Mouse (Mus musculus) limb, embryonic 11.5 days (tissue): Measurements from ENCODE around the gene 2810408A11Rik. TPM values are rescaled to one million over a fixed set of nuclear protein-coding genes. Genes with fewer than 3 reads are reported as not detected.
A peak's percentile ranks its signal among the peaks of the same experiment; 100 is the strongest.

ENCODE experiments used
- ATAC-seq: fragments of 200-750 bp; cut with Nextera tagmentation; 2 replicates; pipeline ENCODE4 v1.8.0; 2017; ENCODE audit warnings: low read depth; ENCODE audit not compliant: insufficient number of reproducible peaks, low FRiP score, low TSS enrichment
- DNase-seq: peaks from one replicate; pipeline ENCODE4 v3.0.0-alpha.2; 2015; ENCODE audit warnings: low spot score
- H3K27ac ChIP-seq: fragments of 300-500 bp; sonication (generic); replicated peaks from 2 replicates; pipeline ENCODE4 v1.5.1; 2014; ENCODE audit warnings: low read depth, mild to moderate bottlenecking, low read length
- H3K27me3 ChIP-seq: fragments of 300-500 bp; sonication (generic); 2 replicates; pipeline ENCODE4 v1.6.1; 2014; ENCODE audit warnings: mild to moderate bottlenecking, low read length, mixed read lengths; ENCODE audit not compliant: control insufficient read depth, insufficient read depth
- H3K36me3 ChIP-seq: fragments of 300-500 bp; sonication (generic); 2 replicates; pipeline ENCODE4 v1.6.1; 2014; ENCODE audit warnings: mild to moderate bottlenecking, low read length, moderate library complexity, mixed read lengths; ENCODE audit not compliant: control insufficient read depth, insufficient read depth
- H3K4me1 ChIP-seq: fragments of 300-500 bp; sonication (generic); 2 replicates; pipeline ENCODE4 v1.6.1; 2014; ENCODE audit warnings: low read length, mixed read lengths; ENCODE audit not compliant: control insufficient read depth, insufficient read depth
- H3K4me2 ChIP-seq: fragments of 300-500 bp; sonication (generic); 2 replicates; pipeline ENCODE4 v1.6.1; 2014; ENCODE audit warnings: low read depth, mild to moderate bottlenecking, moderate library complexity; ENCODE audit not compliant: severe bottlenecking
- H3K4me3 ChIP-seq: fragments of 300-500 bp; sonication (generic); 2 replicates; pipeline ENCODE4 v1.5.1; 2014; ENCODE audit warnings: low read depth, low read length
- H3K9ac ChIP-seq: fragments of 300-500 bp; sonication (generic); 2 replicates; pipeline ENCODE4 v1.6.1; 2014; ENCODE audit warnings: mild to moderate bottlenecking, low read length
- H3K9me3 ChIP-seq: fragments of 300-500 bp; sonication (generic); 2 replicates; pipeline ENCODE4 v1.6.1; 2016; ENCODE audit warnings: low read length; ENCODE audit not compliant: control insufficient read depth
- WGBS: fragments of 180-500 bp; shearing (Covaris S2); extraction: QIAGEN DNeasy Blood & Tissue Kit; methylation state at CpG from one replicate; pipeline ENCODE4 v1.1.7; 2014; 5-methylcytosine and 5-hydroxymethylcytosine counted together
- microRNA-seq: library from miRNA; unstranded; fragments of <30 nt; microRNA quantifications from one replicate; pipeline ENCODE4, GENCODE M21; 2016
- polyA plus RNA-seq: library from polyadenylated mRNA; unstranded; fragments of >200 nt; fragmentation: Nextera tagmentation; extraction: Ambion mirVana; gene quantifications from 2 replicates; pipeline ENCODE4 v1.2.1, GENCODE M21; 2014

The 2810408A11Rik gene
- polyA plus RNA-seq, 1 experiment from 2014 or later = 26.5 TPM

DNA sequence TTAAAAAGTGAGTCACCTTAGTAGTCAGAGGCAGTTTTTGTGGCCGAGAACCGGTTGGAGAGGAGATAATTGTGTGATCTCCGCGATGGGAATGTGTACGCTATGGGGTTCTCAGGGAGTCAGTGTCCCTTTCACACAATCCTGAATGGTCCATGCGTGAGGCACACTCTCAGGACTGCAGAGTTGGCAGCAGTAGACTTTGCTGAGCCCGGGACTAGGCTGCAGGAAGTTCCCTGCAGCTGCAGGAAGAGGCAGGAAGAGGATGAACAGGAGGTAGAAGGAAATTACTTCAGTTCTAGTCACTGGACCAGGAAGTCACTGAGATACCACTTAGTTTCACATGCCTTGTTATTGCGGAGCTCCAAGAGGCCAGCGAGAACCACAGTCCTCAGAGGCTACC, 51.7 kb downstream of the 2810408A11Rik start:
- Histone ChIP-seq H3K9ac (no peak overlapping the region), H3K27me3 (no peaks in the 10 kb centered on the region), H3K9me3 (no peaks in the 10 kb centered on the region), H3K4me2 (0 out of 2 replicates have a peak overlapping the region, but pooled peaks have one; percentile 10), H3K36me3 (peaks cover 15% of the 10 kb centered on the region), H3K4me3 (no peak overlapping the region), H3K27ac (no peak overlapping the region), H3K4me1 (peaks cover 11% of the 10 kb centered on the region)
- 91% methylated on average over 9 of the region's 9 CpGs for WGBS
- DNase-seq = no peak
- no peak for ATAC-seq

DNA sequence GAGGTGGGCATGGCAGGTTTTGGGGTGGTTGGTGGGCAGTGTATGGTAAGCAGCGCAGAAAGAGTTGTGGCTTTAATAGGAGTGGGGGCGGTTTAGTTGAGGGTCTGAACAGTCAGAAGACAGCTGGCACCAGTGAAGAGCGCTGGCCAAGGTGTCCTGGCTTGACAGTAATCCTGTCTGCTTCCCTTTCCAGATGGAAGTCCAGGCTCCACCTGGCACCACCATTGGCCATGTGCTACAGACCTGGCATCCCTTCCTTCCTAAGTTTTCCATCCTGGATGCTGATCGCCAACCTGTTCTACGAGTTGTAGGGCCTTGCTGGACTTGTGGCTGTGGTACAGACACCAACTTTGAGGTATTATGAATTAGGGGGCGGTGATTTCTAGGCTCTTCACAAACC, 52.8 kb downstream of the 2810408A11Rik start:
- no peaks in the 10 kb centered on the region for H3K27me3 ChIP-seq
- H3K9me3 ChIP-seq = no peaks in the 10 kb centered on the region
- peaks cover 15% of the 10 kb centered on the region for H3K36me3 ChIP-seq
- H3K9ac ChIP-seq = no peak overlapping the region
- H3K4me3 ChIP-seq = no peak overlapping the region
- ATAC-seq (no peak), DNase-seq (no peak)
- peaks cover 11% of the 10 kb centered on the region for H3K4me1 ChIP-seq
- no peak overlapping the region for H3K27ac ChIP-seq
- H3K4me2 ChIP-seq = no peak overlapping the region; the same call in 1 of the 2 replicates
- WGBS = 94% methylated on average over 6 of the region's 6 CpGs

Small RNA genes within 50 kb of the gene (microRNA-seq; reads per million reads assigned to microRNA genes)
- not detected for gene Mir6924

Other genes with a start within 250 kb of the 2810408A11Rik start
- gene Sox15, start 245.7 kb downstream of the 2810408A11Rik start, polyA plus RNA-seq = 0.17 TPM in 1 of 2 replicates, not detected in the other
- 21.0 and 41.0 TPM in 2 replicates for gene Mpdu1, start 238.3 kb downstream of the 2810408A11Rik start, polyA plus RNA-seq
- 3.4 and 4.5 TPM in 2 replicates for gene Cd68, start 234.8 kb downstream of the 2810408A11Rik start, polyA plus RNA-seq
- gene Eif4a1, start 228.6 kb downstream of the 2810408A11Rik start, polyA plus RNA-seq = 759 and 892 TPM in 2 replicates
- 125 and 127 TPM in 2 replicates for gene Senp3, start 218.9 kb downstream of the 2810408A11Rik start, polyA plus RNA-seq
- not detected in 2 replicates for gene Tnfsf13, start 215.2 kb downstream of the 2810408A11Rik start, polyA plus RNA-seq
- gene Tnfsf12, start 205.1 kb downstream of the 2810408A11Rik start, polyA plus RNA-seq = 2.6 and 3.3 TPM in 2 replicates
- gene Tnfsfm13, start 204.9 kb downstream of the 2810408A11Rik start, polyA plus RNA-seq = 1.1 and 1.3 TPM in 2 replicates
- 64.0 and 78.3 TPM in 2 replicates for gene Polr2a, start 142.3 kb downstream of the 2810408A11Rik start, polyA plus RNA-seq
- 0.09 TPM in 1 of 2 replicates, not detected in the other for gene Slc35g3, start 139.0 kb downstream of the 2810408A11Rik start, polyA plus RNA-seq
- gene Zbtb4, start 135.1 kb downstream of the 2810408A11Rik start, polyA plus RNA-seq = 0.96 and 1.1 TPM in 2 replicates
- gene Chrnb1, start 105.0 kb downstream of the 2810408A11Rik start, polyA plus RNA-seq = 4.3 and 4.4 TPM in 2 replicates
- gene Fgf11, start 99.1 kb downstream of the 2810408A11Rik start, polyA plus RNA-seq = 0.36 and 0.67 TPM in 2 replicates
- 1.8 and 2.0 TPM in 2 replicates for gene Tmem102, start 95.4 kb downstream of the 2810408A11Rik start, polyA plus RNA-seq
- gene Gm39566, start 85.7 kb downstream of the 2810408A11Rik start, polyA plus RNA-seq = not detected in 2 replicates
- gene Spem2, start 82.5 kb downstream of the 2810408A11Rik start, polyA plus RNA-seq = not detected in 2 replicates
- 0.15 and 0.18 TPM in 2 replicates for gene Spem1, start 78.8 kb downstream of the 2810408A11Rik start, polyA plus RNA-seq
- 5.8 and 6.2 TPM in 2 replicates for gene Nlgn2, start 63.2 kb downstream of the 2810408A11Rik start, polyA plus RNA-seq
- gene Tmem256, start 62.5 kb downstream of the 2810408A11Rik start, polyA plus RNA-seq = 285 and 304 TPM in 2 replicates
- 115 TPM in 2 replicates for gene Plscr3, start 54.6 kb downstream of the 2810408A11Rik start, polyA plus RNA-seq
- 0.89 and 1.2 TPM in 2 replicates for gene Tnk1, start 42.3 kb downstream of the 2810408A11Rik start, polyA plus RNA-seq
- not detected in 2 replicates for gene Tmem95, start 23.0 kb downstream of the 2810408A11Rik start, polyA plus RNA-seq
- gene Kctd11, start 19.6 kb downstream of the 2810408A11Rik start, polyA plus RNA-seq = 3.7 and 4.3 TPM in 2 replicates
- gene Acap1, start 5.4 kb downstream of the 2810408A11Rik start, polyA plus RNA-seq = 0.72 and 0.78 TPM in 2 replicates
- gene Neurl4, start 85 bp upstream of the 2810408A11Rik start, polyA plus RNA-seq = 15.3 and 15.5 TPM in 2 replicates
- gene Gps2, start 12.9 kb upstream of the 2810408A11Rik start, polyA plus RNA-seq = 90.8 and 94.0 TPM in 2 replicates
- 2,284 and 2,370 TPM in 2 replicates for gene Eif5a, start 21.0 kb upstream of the 2810408A11Rik start, polyA plus RNA-seq
- 11.2 and 11.3 TPM in 2 replicates for gene Ybx2, start 34.8 kb upstream of the 2810408A11Rik start, polyA plus RNA-seq
- 21.0 and 22.7 TPM in 2 replicates for gene Slc2a4, start 47.2 kb upstream of the 2810408A11Rik start, polyA plus RNA-seq
- gene Cldn7, start 63.8 kb upstream of the 2810408A11Rik start, polyA plus RNA-seq = 12.7 and 13.2 TPM in 2 replicates
- gene Ctdnep1, start 80.2 kb upstream of the 2810408A11Rik start, polyA plus RNA-seq = 22.8 and 27.6 TPM in 2 replicates
- gene Elp5, start 81.5 kb upstream of the 2810408A11Rik start, polyA plus RNA-seq = 148 and 151 TPM in 2 replicates
- gene Gabarap, start 90.2 kb upstream of the 2810408A11Rik start, polyA plus RNA-seq = 397 and 432 TPM in 2 replicates
- gene Phf23, start 94.8 kb upstream of the 2810408A11Rik start, polyA plus RNA-seq = 56.1 and 64.9 TPM in 2 replicates
- gene Dvl2, start 99.6 kb upstream of the 2810408A11Rik start, polyA plus RNA-seq = 47.3 and 52.0 TPM in 2 replicates
- 52.9 and 53.5 TPM in 2 replicates for gene Acadvl, start 114.4 kb upstream of the 2810408A11Rik start, polyA plus RNA-seq
- gene Dlg4, start 116.0 kb upstream of the 2810408A11Rik start, polyA plus RNA-seq = 10.0 and 10.8 TPM in 2 replicates
- gene Asgr1, start 153.1 kb upstream of the 2810408A11Rik start, polyA plus RNA-seq = 1.0 and 1.6 TPM in 2 replicates
- not detected in 2 replicates for gene Asgr2, start 191.7 kb upstream of the 2810408A11Rik start, polyA plus RNA-seq
- gene Mgl2, start 229.3 kb upstream of the 2810408A11Rik start, polyA plus RNA-seq = 0.21 TPM in 1 of 2 replicates, not detected in the other